Mouse (Mus musculus): ENCODE data around the gene Il10ra. TPM values are rescaled to one million over a fixed set of nuclear protein-coding genes. Genes with fewer than 3 reads are reported as not detected.

The Il10ra gene
- polyA plus RNA-seq, 1 experiment from 2014 or later: 1.2 TPM

DNA sequence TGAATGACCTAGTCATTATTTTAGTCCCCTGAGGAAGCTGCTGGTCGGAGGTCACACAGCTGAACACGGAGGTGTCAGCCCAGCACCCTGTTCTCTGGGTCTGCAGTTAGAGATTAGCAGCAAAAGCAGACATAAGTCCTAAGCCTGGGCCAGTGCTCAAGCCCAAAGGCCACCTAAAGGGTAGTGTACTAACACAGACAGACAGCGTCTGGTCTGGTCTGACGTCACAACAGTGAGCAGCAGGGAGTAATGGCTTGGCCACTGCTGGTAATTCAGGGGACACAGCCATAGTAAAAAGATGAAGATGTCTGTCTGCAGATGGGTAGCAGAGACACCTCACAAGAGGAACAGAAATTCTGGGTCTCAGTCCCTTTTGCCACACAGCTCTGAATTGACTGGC, 14.3 kb downstream of the Il10ra start:
- WGBS: 57% methylated on average over 4 of the region's 4 CpGs
- Histone ChIP-seq H3K27ac (no peak overlapping the region), H3K4me2 (replicated peaks) (no peak overlapping the region), H3K36me3 (no peaks in the 10 kb centered on the region), H3K9me3 (no peaks in the 10 kb centered on the region), H3K4me3 (no peak overlapping the region), H3K9ac (no peak overlapping the region), H3K4me1 (no peaks in the 10 kb centered on the region), H3K27me3 (replicated peaks) (no peaks in the 10 kb centered on the region)
- ATAC-seq (ENCODE audit: low FRiP score, low read depth): no peak

DNA sequence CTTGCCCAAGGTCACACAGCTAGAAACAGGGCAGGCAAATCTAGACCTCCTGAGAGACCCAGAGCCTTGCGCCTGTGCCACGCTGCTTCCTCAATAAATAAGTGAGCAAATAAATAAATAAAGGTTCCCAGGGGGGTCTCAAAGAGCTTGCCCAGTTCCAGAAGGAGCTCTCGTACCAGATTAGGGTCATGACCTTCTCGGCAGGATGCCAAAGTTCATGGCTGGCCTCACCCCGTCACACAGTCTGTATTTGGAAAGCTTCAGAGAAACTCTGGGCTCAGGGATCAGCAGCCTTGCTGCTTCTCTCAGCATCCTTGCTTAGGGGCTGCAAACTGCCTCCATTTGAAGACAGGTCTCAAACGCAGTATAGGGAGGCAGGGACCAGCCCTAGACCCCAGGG, 14.9 kb downstream of the Il10ra start:
- ATAC-seq (ENCODE audit: low FRiP score, low read depth): no peak
- Histone ChIP-seq H3K27ac (no peak overlapping the region), H3K9ac (no peak overlapping the region), H3K36me3 (no peaks in the 10 kb centered on the region), H3K4me3 (no peak overlapping the region), H3K4me2 (replicated peaks) (no peak overlapping the region), H3K27me3 (replicated peaks) (no peaks in the 10 kb centered on the region), H3K9me3 (no peaks in the 10 kb centered on the region), H3K4me1 (no peaks in the 10 kb centered on the region)
- 43% methylated on average over 6 of the region's 6 CpGs for WGBS

DNA sequence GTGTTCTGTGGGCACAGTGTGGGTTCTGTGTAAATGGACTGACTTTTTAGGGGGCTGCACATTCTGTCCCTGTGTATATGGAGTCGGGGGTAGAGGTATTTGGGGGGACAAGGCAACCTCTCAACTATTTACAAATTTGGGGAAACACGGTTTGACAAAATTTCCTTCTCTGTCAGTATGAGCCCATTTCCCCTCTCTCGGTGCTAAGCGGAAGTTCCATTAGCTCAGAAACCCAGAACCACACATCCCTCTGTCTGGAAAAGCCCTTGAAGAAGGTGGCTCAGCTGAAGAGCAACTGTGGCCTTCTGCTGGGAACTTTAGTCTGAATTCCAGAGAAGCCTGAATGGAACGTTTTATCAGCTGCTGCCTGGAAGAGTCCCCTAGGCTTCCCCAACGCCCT, 16.6 kb downstream of the Il10ra start:
- 80% methylated on average over 6 of the region's 6 CpGs for WGBS
- Histone ChIP-seq H3K9ac (no peak overlapping the region), H3K9me3 (no peaks in the 10 kb centered on the region), H3K4me1 (no peaks in the 10 kb centered on the region), H3K36me3 (no peaks in the 10 kb centered on the region), H3K27ac (no peak overlapping the region), H3K4me3 (no peak overlapping the region), H3K4me2 (replicated peaks) (no peak overlapping the region), H3K27me3 (replicated peaks) (no peaks in the 10 kb centered on the region)
- no peak for ATAC-seq (ENCODE audit: low FRiP score, low read depth)

DNA sequence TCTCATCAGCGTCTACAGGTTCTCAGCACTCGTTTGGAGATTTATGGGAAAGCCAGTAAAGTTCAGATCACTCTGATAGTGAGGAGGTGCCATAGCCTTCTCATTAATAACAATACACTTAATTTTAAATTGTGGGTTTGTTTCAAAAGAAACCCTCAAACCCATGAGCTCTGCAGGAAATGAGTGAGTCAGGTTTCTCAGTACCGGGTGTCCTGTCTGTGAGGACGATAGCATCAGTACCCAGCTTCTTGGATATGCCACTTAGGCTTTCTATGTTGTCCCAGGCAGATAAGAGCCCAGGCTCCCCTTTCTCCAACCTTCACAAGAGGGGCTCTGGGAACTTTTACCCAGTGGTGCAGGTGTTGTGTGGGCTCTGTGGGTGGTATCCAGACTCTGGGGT, 17.0 kb downstream of the Il10ra start:
- no peak overlapping the region for H3K4me2 ChIP-seq (replicated peaks)
- H3K4me3 ChIP-seq: no peak overlapping the region
- 65% methylated on average over 4 of the region's 4 CpGs for WGBS
- H3K27ac ChIP-seq: no peak overlapping the region
- H3K27me3 ChIP-seq (replicated peaks): no peaks in the 10 kb centered on the region
- H3K4me1 ChIP-seq: no peaks in the 10 kb centered on the region
- H3K36me3 ChIP-seq: no peaks in the 10 kb centered on the region
- H3K9me3 ChIP-seq: no peaks in the 10 kb centered on the region
- no peak overlapping the region for H3K9ac ChIP-seq
- ATAC-seq (ENCODE audit: low FRiP score, low read depth): no peak

DNA sequence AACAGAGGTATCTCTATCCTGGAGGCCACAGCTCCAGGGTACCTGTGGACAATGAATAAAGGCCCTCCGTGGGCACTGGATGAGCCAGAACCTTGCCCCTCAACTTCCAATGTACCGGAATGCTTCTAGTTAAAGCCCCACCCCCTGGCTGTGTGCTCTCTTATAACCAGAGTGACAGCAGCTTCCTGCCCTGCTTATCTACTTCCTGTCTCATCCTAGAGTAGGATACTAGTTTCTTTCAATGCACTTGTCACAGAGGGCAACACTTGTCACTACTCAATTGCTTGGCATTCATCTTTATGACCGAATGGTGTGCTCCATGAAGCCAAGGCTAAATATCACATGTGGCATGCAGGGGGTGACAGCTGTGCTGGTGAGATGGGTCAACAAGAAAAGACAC, 17.7 kb downstream of the Il10ra start:
- H3K27me3 ChIP-seq (replicated peaks): no peaks in the 10 kb centered on the region
- no peak overlapping the region for H3K27ac ChIP-seq
- H3K9me3 ChIP-seq: no peaks in the 10 kb centered on the region
- no peak overlapping the region for H3K9ac ChIP-seq
- no peak overlapping the region for H3K4me3 ChIP-seq
- no peaks in the 10 kb centered on the region for H3K36me3 ChIP-seq
- no peak for ATAC-seq (ENCODE audit: low FRiP score, low read depth)
- no peaks in the 10 kb centered on the region for H3K4me1 ChIP-seq
- 81% methylated on average over 3 of the region's 3 CpGs for WGBS
- H3K4me2 ChIP-seq (replicated peaks): no peak overlapping the region

DNA sequence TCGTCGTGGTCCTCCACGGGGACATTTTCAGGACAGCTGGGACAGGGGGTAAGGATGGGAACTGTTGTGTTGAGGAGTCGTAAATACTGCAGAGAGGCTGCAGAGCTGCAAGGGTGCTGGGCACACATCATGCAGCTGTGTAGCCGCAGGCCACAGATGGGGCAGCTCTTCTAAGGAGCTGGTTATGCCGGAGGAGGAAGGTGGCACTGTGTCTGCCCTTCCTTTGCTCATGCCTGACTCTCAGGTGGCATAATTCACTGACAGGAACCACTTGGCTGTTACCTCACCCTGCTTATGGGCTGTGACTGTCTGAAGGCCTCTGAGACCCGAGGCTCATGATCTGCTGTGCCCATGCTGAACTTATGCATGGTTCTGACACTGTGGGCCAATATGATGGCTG, 18.6 kb downstream of the Il10ra start:
- ATAC-seq (ENCODE audit: low FRiP score, low read depth): no peak

DNA sequence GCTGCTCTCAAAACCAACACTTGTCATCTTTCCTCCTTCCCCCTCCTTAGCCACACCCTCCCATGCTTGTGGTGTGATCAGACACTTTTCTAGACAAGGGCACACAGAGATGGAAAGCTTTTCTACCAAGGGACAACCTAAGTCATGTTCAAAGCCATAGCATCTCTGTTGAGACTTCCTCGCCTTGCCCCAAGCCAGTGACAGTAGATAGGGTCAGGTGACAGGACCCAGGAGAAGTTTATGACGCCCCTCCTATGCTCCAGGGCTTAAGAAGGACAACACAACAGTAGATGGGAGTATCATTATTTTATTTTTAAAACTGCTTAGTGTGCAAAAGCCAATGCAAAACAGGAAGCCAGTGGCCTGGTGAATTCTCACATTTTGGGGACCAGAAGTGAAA, 21.4 kb downstream of the Il10ra start:
- Histone ChIP-seq H3K27me3 (replicated peaks) (no peaks in the 10 kb centered on the region), H3K27ac (no peak overlapping the region), H3K9me3 (no peaks in the 10 kb centered on the region), H3K4me3 (no peak overlapping the region), H3K4me1 (no peaks in the 10 kb centered on the region), H3K9ac (no peak overlapping the region), H3K36me3 (no peaks in the 10 kb centered on the region), H3K4me2 (replicated peaks) (no peak overlapping the region)
- whole genome bisulfite sequencing: 66% methylated on average over 2 of the region's 2 CpGs
- ATAC-seq (ENCODE audit: low FRiP score, low read depth): no peak

More for the DNA sequence above, 18.6 kb downstream of the Il10ra start:
- H3K36me3 ChIP-seq: no peaks in the 10 kb centered on the region
- H3K4me1 ChIP-seq: no peaks in the 10 kb centered on the region
- WGBS: 80% methylated on average over 7 of the region's 7 CpGs
- H3K9me3 ChIP-seq: no peaks in the 10 kb centered on the region
- H3K4me2 ChIP-seq (replicated peaks): no peak overlapping the region
- H3K9ac ChIP-seq: no peak overlapping the region
- H3K27ac ChIP-seq: no peak overlapping the region
- H3K4me3 ChIP-seq: no peak overlapping the region
- H3K27me3 ChIP-seq (replicated peaks): no peaks in the 10 kb centered on the region

DNA sequence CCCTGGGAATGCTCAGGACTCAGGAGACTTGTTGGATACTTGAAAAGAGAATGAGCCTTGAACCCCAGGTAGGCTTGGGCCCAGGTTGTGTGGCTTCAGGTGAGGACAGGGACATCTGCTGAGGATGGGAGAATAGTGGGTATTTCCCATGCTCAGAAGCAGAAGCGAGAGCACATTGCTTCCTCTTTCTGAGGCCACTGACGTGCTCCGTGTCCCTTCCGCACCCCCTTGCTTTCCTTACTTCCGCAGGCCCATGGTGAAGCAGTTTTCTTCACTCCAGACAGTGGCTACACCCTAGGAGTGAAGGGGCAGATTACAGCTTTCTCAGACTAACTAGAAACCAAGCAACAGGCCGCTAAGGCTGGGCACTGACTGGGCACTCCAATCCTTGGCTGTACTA, 22.9 kb downstream of the Il10ra start:
- H3K4me1 ChIP-seq: no peaks in the 10 kb centered on the region

DNA sequence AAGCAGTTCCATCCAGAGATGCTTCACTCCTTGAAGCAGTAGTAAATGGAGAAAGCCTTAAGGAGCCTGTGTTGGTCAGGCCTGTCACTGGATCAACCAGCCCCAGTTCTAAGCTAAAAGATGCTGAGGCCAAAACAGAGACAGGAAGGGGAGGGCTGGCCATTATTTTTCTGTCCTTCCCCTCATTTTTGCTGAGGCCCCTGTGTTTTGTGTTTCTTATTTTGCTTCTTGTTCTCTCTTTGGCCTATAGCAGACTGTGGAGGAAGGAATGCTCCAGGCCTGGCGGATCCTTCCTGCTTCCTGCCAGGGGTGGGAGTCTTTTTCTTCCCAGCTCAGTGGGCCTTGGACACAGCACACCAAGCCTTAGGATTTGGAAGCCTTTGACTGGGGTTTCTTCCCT, 23.5 kb downstream of the Il10ra start:
- Histone ChIP-seq H3K27ac (no peak overlapping the region), H3K9me3 (no peaks in the 10 kb centered on the region), H3K9ac (no peak overlapping the region), H3K27me3 (replicated peaks) (no peaks in the 10 kb centered on the region), H3K4me1 (no peaks in the 10 kb centered on the region), H3K4me3 (no peak overlapping the region), H3K36me3 (no peaks in the 10 kb centered on the region), H3K4me2 (replicated peaks) (no peak overlapping the region)
- WGBS: 83% methylated on average over 1 of the region's 1 CpGs
- no peak for ATAC-seq (ENCODE audit: low FRiP score, low read depth)

More for the DNA sequence above, 22.9 kb downstream of the Il10ra start:
- H3K9ac ChIP-seq: no peak overlapping the region
- ATAC-seq (ENCODE audit: low FRiP score, low read depth): no peak
- H3K36me3 ChIP-seq: no peaks in the 10 kb centered on the region
- H3K27me3 ChIP-seq (replicated peaks): no peaks in the 10 kb centered on the region
- no peak overlapping the region for H3K27ac ChIP-seq
- WGBS: 84% methylated on average over 6 of the region's 6 CpGs
- H3K4me2 ChIP-seq (replicated peaks): no peak overlapping the region
- no peak overlapping the region for H3K4me3 ChIP-seq
- H3K9me3 ChIP-seq: no peaks in the 10 kb centered on the region

DNA sequence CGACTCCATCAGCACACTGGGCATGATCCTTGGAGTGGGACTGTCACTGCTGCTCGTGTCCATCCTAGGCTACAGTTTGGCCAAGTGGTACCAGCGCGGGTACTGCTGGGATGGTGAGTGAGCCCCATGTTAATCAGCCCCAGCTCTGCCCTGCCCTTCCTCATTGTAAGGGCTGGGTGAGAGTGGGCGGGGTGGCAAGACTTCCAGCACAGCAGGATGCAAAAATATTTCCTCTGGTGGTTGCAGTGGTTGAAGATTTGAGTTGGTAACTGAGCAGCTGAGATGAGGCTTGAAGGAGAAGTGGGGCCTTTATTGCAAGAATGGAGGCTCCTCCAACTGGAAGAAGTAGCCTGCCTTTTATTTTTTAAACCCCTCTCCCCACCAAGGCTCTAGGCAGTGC, 27.6 kb downstream of the Il10ra start:
- no peak overlapping the region for H3K4me2 ChIP-seq (replicated peaks)
- WGBS: 81% methylated on average over 5 of the region's 5 CpGs
- no peaks in the 10 kb centered on the region for H3K4me1 ChIP-seq
- ATAC-seq (ENCODE audit: low FRiP score, low read depth): no peak
- no peaks in the 10 kb centered on the region for H3K36me3 ChIP-seq
- H3K9me3 ChIP-seq: no peaks in the 10 kb centered on the region
- H3K27me3 ChIP-seq (replicated peaks): no peaks in the 10 kb centered on the region
- no peak overlapping the region for H3K9ac ChIP-seq
- H3K4me3 ChIP-seq: no peak overlapping the region
- no peak overlapping the region for H3K27ac ChIP-seq

DNA sequence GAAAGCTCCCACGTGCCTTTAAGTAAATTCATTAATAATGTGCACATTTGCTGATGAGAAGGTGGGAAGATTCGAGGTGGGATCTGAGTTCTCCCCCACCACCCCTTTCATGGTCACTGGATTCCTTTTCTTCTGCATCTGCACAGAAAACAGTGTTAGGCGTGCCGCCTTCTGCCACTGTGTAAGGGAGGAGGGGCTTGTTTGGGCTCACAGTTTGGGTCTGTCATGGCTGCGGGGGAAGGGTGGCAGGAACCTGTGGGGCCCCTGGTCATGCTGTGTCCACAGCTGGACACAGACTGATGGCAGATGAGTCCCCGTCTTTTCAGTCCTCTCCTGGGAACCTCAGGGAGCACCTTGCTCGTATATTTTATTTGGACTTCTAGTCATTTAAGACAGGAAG, 32.2 kb downstream of the Il10ra start:
- Histone ChIP-seq H3K36me3 (no peaks in the 10 kb centered on the region), H3K27ac (no peak overlapping the region), H3K4me1 (no peaks in the 10 kb centered on the region), H3K4me2 (replicated peaks) (no peak overlapping the region), H3K9ac (no peak overlapping the region), H3K4me3 (no peak overlapping the region), H3K9me3 (no peaks in the 10 kb centered on the region), H3K27me3 (replicated peaks) (no peaks in the 10 kb centered on the region)
- no peak for ATAC-seq (ENCODE audit: low FRiP score, low read depth)
- WGBS: 49% methylated on average over 7 of the region's 7 CpGs

DNA sequence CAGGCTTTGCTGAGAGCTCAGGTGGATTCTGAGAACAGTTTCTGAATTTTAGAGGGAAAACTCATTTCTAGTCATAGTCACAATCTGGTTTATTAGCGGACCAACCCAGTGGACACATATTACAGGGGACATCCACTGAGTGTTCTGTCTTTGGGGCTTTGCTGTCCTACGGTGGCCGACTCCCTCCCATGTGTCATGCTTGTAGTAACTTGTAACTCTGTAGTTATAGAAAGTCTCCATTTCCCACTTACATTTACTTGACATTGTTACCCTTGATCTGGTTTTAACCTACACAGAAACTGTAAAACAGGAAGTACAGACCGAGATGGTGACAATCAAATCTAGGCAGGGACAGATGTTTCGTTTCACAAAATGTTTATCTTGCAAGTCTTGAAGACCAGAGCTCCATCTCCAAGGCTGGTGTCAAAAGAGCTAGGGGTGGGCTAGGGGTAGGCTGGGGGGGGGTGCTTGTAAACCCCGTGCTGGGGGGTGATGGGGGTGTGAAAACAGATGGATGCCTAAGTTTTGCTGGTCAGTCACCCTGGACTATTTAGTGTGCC, 33.2 kb downstream of the Il10ra start:
- Histone ChIP-seq H3K4me2 (replicated peaks) (no peak overlapping the region), H3K36me3 (no peaks in the 10 kb centered on the region), H3K4me1 (no peaks in the 10 kb centered on the region), H3K9ac (no peak overlapping the region), H3K27me3 (replicated peaks) (no peaks in the 10 kb centered on the region), H3K4me3 (no peak overlapping the region), H3K27ac (no peak overlapping the region), H3K9me3 (no peaks in the 10 kb centered on the region)
- 81% methylated on average over 6 of the region's 6 CpGs for WGBS
- no peak for ATAC-seq (ENCODE audit: low FRiP score, low read depth)

DNA sequence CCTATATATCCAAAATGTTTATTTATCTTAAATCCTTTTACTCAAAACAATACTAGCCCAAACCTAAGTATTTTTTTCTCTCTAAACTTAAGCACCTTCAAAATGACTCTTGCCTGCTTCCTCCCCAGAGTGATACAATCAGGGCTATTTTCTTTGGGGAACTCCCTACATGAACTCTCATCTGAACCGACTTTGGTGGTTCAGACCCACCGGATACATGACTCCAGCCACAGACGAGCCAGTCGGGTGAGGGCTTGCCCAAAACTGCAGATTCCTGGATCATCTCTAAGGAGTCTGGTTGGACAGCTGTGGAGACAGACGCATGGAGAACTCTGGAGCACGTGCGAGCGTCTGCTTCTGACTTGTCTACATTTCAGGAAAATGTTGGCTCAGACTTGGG, 39.6 kb downstream of the Il10ra start:
- no peak overlapping the region for H3K27ac ChIP-seq
- 92% methylated on average over 8 of the region's 8 CpGs for WGBS
- no peaks in the 10 kb centered on the region for H3K27me3 ChIP-seq (replicated peaks)
- H3K9ac ChIP-seq: no peak overlapping the region
- H3K36me3 ChIP-seq: no peaks in the 10 kb centered on the region
- H3K9me3 ChIP-seq: no peaks in the 10 kb centered on the region
- H3K4me3 ChIP-seq: no peak overlapping the region
- ATAC-seq (ENCODE audit: low FRiP score, low read depth): no peak
- H3K4me2 ChIP-seq (replicated peaks): no peak overlapping the region
- H3K4me1 ChIP-seq: no peaks in the 10 kb centered on the region
